Mouse (Mus musculus) cerebellum, adult 18-20 months (tissue): ENCODE data around the gene Cox11.

Experiments
- DNase-seq, 2 experiments: peaks; one replicate each; pipeline ENCODE4 v3.0.0; 2021

The Cox11 gene

GRCm38 (mm10) chr11:90637440-90638311 is at the start of gene Cox11, which contains the start of gene Stxbp4:
Gene Cox11, plus strand, starts transcription at chr11:90638173.
Gene Stxbp4, minus strand, starts transcription at chr11:90638084.
- DNase-seq = peak; percentile 93 to 95

- no peak for DNase-seq
These were observed 47.0 kb upstream of the Cox11 start for GRCm38 (mm10) chr11:90590996-90591395.

GRCm38 (mm10) chr11:90595826-90596225 is 42.1 kb upstream of the Cox11 start:
- DNase-seq = no peak

GRCm38 (mm10) chr11:90603066-90603465 is 34.9 kb upstream of the Cox11 start:
- no peak for DNase-seq

- no peak for DNase-seq
These were observed 25.9 kb upstream of the Cox11 start for GRCm38 (mm10) chr11:90612118-90612517.

GRCm38 (mm10) chr11:90614743-90615142 is 23.2 kb upstream of the Cox11 start:
- DNase-seq = no peak

GRCm38 (mm10) chr11:90616431-90616830 is 21.5 kb upstream of the Cox11 start:
- DNase-seq = no peak

- DNase-seq = no peak
These were observed 15.9 kb upstream of the Cox11 start for GRCm38 (mm10) chr11:90622044-90622443.

- DNase-seq = no peak
These were observed 15.5 kb upstream of the Cox11 start for GRCm38 (mm10) chr11:90622500-90622899.

- DNase-seq = peak; percentile 39 to 47
These were observed 14.5 kb upstream of the Cox11 start for GRCm38 (mm10) chr11:90623477-90623876.

- no peak for DNase-seq
These were observed 12.8 kb upstream of the Cox11 start for GRCm38 (mm10) chr11:90625174-90625573.

- no peak for DNase-seq
These were observed 10.2 kb upstream of the Cox11 start for GRCm38 (mm10) chr11:90627751-90628150.

- DNase-seq = no peak
These were observed 5.5 kb upstream of the Cox11 start for GRCm38 (mm10) chr11:90632480-90632879.

- DNase-seq = no peak
These were observed 3.3 kb upstream of the Cox11 start for GRCm38 (mm10) chr11:90634661-90635060.

GRCm38 (mm10) chr11:90638312-90638830 is 398 bp downstream of the Cox11 start:
- DNase-seq = peak; percentile 41 to 62

GRCm38 (mm10) chr11:90649777-90650176 is 11.8 kb downstream of the Cox11 start:
- no peak for DNase-seq

GRCm38 (mm10) chr11:90650231-90650885 is 12.4 kb downstream of the Cox11 start:
- DNase-seq = no peak

GRCm38 (mm10) chr11:90652603-90653002 is 14.6 kb downstream of the Cox11 start:
- no peak for DNase-seq

GRCm38 (mm10) chr11:90657527-90657926 is 19.6 kb downstream of the Cox11 start:
- DNase-seq = no peak

- no peak for DNase-seq
These were observed 22.7 kb downstream of the Cox11 start for GRCm38 (mm10) chr11:90660662-90661061.

GRCm38 (mm10) chr11:90663052-90663451 is 25.1 kb downstream of the Cox11 start:
- DNase-seq = no peak

GRCm38 (mm10) chr11:90663618-90664297 is 25.8 kb downstream of the Cox11 start:
- no peak for DNase-seq

- no peak for DNase-seq
These were observed 26.5 kb downstream of the Cox11 start for GRCm38 (mm10) chr11:90664345-90664986.
